Mouse (Mus musculus) adrenal gland, adult (tissue): Measurements from ENCODE around the gene Mesd.
"Not testable (repeated sequence)": the region's sequence is repeated elsewhere in the genome, so short reads cannot be mapped to it uniquely, and the experiment has no call there.

Source experiments
- DNase-seq, 2 experiments: peaks; one replicate each; pipeline ENCODE4 v3.0.0; 2022 to 2023; ENCODE audit warnings: low spot score in 1 of 2; ENCODE audit not compliant: inconsistent age in 2 of 2

Gene Mesd

GRCm38 (mm10) chr7:83878676-83879448, 5.4 kb upstream of the Mesd start:
- DNase-seq: peak in 1 of 2 experiments; percentile 72

GRCm38 (mm10) chr7:83882150-83882632, 2.1 kb upstream of the Mesd start:
- peak in 1 of 2 experiments; percentile 60 for DNase-seq

- peak; percentile 81 to 91 for DNase-seq
These were observed 1.5 kb upstream of the Mesd start for GRCm38 (mm10) chr7:83882633-83883275.

- peak; percentile 89 to 94 for DNase-seq
These were observed 818 bp upstream of the Mesd start for GRCm38 (mm10) chr7:83883276-83884020.

GRCm38 (mm10) chr7:83884921-83885532, 761 bp downstream of the Mesd start:
- peak in 1 of 2 experiments; percentile 78 for DNase-seq

- DNase-seq: no peak
These were observed 1.6 kb downstream of the Mesd start for GRCm38 (mm10) chr7:83885835-83886234.

GRCm38 (mm10) chr7:83886366-83887129, 2.3 kb downstream of the Mesd start:
- DNase-seq: peak in 1 of 2 experiments; percentile 63

GRCm38 (mm10) chr7:83889383-83889782, 5.1 kb downstream of the Mesd start:
- peak; percentile 64 to 87 for DNase-seq

- not testable (repeated sequence) for DNase-seq
These were observed 5.7 kb downstream of the Mesd start for GRCm38 (mm10) chr7:83889946-83890345.

GRCm38 (mm10) chr7:83891433-83892332, 7.4 kb downstream of the Mesd start:
- DNase-seq: peak; percentile 100

GRCm38 (mm10) chr7:83892333-83892669, 8.0 kb downstream of the Mesd start:
- DNase-seq: no peak

- DNase-seq: no peak
These were observed 10.1 kb downstream of the Mesd start for GRCm38 (mm10) chr7:83894348-83894747.

- DNase-seq: no peak
These were observed 11.9 kb downstream of the Mesd start for GRCm38 (mm10) chr7:83896077-83896740.

- DNase-seq: no peak
These were observed 14.0 kb downstream of the Mesd start for GRCm38 (mm10) chr7:83898267-83898666.

- no peak for DNase-seq
These were observed 16.3 kb downstream of the Mesd start for GRCm38 (mm10) chr7:83900519-83900918.

GRCm38 (mm10) chr7:83901425-83901824, 17.2 kb downstream of the Mesd start:
- no peak for DNase-seq

GRCm38 (mm10) chr7:83902296-83903145, 18.3 kb downstream of the Mesd start:
- no peak for DNase-seq

GRCm38 (mm10) chr7:83904831-83905230, 20.6 kb downstream of the Mesd start:
- peak in 1 of 2 experiments; percentile 40 for DNase-seq
